Mouse (Mus musculus) midbrain, embryonic 10.5 days (tissue): Measurements from ENCODE around the gene Gm2888. TPM values are rescaled to one million over a fixed set of nuclear protein-coding genes. Genes with fewer than 3 reads are reported as not detected.
A peak's percentile ranks its signal among the peaks of the same experiment; 100 is the strongest.
"Not testable (repeated sequence)": the region's sequence is repeated elsewhere in the genome, so short reads cannot be mapped to it uniquely, and the experiment has no call there.

Experiments
- DNase-seq: peaks from one replicate; pipeline ENCODE4 v3.0.0-alpha.2; 2017; ENCODE audit warnings: low spot score
- H3K27ac ChIP-seq: fragments of 300-500 bp; sonication (generic); replicated peaks from 2 replicates; pipeline ENCODE4 v1.5.1; 2016; ENCODE audit warnings: mild to moderate bottlenecking
- H3K27me3 ChIP-seq: fragments of 300-500 bp; sonication (generic); 2 replicates; pipeline ENCODE4 v1.6.1; 2016; ENCODE audit warnings: low read depth, mild to moderate bottlenecking; ENCODE audit not compliant: poor library complexity, severe bottlenecking
- H3K36me3 ChIP-seq: fragments of 300-500 bp; sonication (generic); 2 replicates; pipeline ENCODE4 v1.6.1; 2016; ENCODE audit warnings: mild to moderate bottlenecking, moderate library complexity
- H3K4me1 ChIP-seq: fragments of 300-500 bp; sonication (generic); 2 replicates; pipeline ENCODE4 v1.6.1; 2016
- H3K4me3 ChIP-seq: fragments of 300-500 bp; sonication (generic); 2 replicates; pipeline ENCODE4 v1.5.1; 2016; ENCODE audit warnings: mild to moderate bottlenecking, moderate library complexity
- H3K9me3 ChIP-seq: fragments of 300-500 bp; sonication (generic); replicated peaks from 2 replicates; pipeline ENCODE4 v1.6.1; 2016; ENCODE audit warnings: mild to moderate bottlenecking
- WGBS: fragments of 180-500 bp; shearing (Covaris S2); methylation state at CpG from one replicate; pipeline ENCODE4 v1.1.7; 2016; 5-methylcytosine and 5-hydroxymethylcytosine counted together
- polyA plus RNA-seq: library from polyadenylated mRNA; unstranded; fragments of >200 nt; fragmentation: Nextera tagmentation; extraction: Ambion mirVana; gene quantifications from 2 replicates; pipeline ENCODE4 v1.2.1, GENCODE M21; 2016

The Gm2888 gene
- polyA plus RNA-seq: not detected in 2 replicates

DNA sequence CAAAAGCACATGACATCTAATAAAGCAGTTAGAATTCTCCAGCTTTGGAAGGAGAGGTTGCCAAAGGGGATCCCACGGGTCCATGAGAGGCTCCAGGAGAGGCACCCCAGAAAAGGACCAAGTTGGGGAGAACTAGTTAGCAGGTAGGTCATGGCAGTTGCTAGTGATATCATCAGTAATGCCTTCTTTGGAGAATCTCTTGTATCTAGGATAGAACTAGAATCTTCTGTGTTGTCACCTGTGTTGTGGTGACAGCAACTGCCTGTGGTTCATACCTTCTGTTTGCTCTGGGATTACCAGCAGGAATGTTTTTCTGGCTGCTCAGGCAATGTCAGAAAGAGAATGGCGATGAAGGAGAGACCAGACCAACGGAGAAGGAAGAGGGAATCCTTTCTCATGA, at the start of gene Gm2888:
TSS of gene Gm2888 (plus strand) at position 301 of the 400 bp plus-strand sequence.
- not testable (repeated sequence) for DNase-seq, H3K27me3 ChIP-seq, H3K4me3 ChIP-seq, H3K4me1 ChIP-seq, H3K36me3 ChIP-seq, H3K9me3 ChIP-seq, H3K27ac ChIP-seq
- WGBS: 84% methylated on average over 2 of the region's 3 CpGs

DNA sequence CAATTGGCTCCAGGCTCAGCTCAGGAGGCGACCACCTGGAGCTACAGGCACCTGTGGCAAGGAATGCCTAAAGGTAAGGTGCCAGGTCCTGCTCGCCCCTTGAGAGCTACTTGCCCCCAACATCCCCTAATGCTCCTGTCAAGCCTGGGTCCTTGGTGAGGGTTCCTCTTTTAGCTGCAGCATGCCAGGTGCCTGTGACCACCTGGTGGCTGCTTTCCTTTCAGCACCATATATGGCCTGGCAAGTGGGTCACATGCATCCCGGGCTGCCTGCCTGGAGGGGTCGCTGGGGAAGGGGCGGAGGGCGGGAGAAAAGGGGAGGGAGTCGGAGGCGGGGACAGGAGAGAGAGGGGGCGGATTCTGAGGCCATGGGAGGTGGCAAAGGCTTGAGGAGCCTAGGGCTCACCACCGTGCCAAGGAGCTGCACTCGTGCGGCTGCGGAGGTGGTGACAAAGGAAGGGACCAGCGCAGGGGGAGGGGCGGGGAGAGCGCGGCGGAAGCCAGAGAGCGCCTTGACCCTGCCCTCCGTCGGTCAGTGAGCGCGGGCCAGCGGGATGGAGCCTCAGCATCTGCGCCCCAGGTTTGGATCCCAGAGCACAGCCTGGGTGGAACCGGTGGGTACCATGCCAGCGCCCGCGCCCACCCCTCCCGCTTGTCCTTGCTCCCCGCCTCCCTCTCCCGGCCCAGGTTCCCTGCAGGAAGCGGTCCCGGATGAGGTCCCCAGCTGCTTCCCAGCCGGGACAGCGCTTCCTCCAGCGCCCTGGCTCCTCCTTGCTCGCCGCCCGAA, 19.1 kb downstream of the Gm2888 start, which contains the start of gene Gm2897:
TSS of gene Gm2897 (plus strand) at position 559 of the 786 bp plus-strand sequence.
- H3K4me1 ChIP-seq, H3K36me3 ChIP-seq, H3K9me3 ChIP-seq, H3K27me3 ChIP-seq: not testable (repeated sequence)
- peak within 1 kb of the TSS; percentile 60 for H3K4me3 ChIP-seq
- peak within 1 kb of the TSS; percentile 83 for H3K27ac ChIP-seq
- WGBS: 2% methylated on average over 29 of the region's 40 CpGs
- DNase-seq: peak; percentile 68

DNA sequence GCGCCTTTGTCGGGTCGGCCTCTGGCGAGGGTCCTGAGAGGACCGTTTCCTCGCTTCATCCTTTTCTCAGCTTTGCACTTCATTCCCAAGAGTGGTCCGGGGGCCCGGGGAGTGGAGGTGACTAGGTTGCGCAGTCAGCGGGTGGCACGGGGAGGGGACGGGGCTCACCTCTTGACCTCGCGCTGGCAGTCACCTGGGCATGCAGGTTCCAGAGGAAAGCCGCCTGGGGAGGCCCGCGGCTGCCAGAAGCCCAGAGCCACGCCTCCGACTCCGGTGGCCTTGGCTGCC, 19.7 kb downstream of the Gm2888 start:
- Histone ChIP-seq H3K4me3 (peak overlapping the region; percentile 60), H3K27ac (peak overlapping the region; percentile 83)
- DNase-seq: peak; percentile 34
- H3K27me3 ChIP-seq, H3K4me1 ChIP-seq, H3K36me3 ChIP-seq, H3K9me3 ChIP-seq: not testable (repeated sequence)
- WGBS: under 1% methylated on average over 16 of the region's 20 CpGs

DNA sequence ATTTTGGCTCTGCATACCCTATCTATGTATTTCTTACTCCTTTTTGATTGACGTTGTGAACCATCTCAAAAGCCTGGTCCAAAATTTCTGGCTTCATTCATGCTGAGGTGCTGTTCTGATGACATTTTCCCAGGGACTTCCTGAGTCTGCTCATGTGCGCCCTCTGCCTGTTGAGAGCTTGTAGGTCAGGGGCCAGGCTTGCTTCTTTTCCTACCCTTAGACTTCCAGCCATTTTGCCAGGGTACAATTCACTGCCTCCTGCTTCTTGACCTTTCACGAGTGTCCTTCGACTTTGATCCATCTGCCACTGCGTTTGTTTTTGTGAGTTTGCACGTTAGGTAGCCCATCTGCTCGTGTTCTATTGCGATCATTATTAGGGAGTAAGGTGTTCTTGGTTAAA, 20.3 kb downstream of the Gm2888 start:
- H3K27me3 ChIP-seq, H3K27ac ChIP-seq, H3K4me1 ChIP-seq, H3K4me3 ChIP-seq, H3K36me3 ChIP-seq, DNase-seq, H3K9me3 ChIP-seq: not testable (repeated sequence)
- WGBS: 14% methylated on average over 7 of the region's 8 CpGs

Other genes starting within 250 kb of the Gm2888 start
- 2.9 and 3.0 TPM in 2 replicates for gene Gm2897, start 19.3 kb downstream of the Gm2888 start, polyA plus RNA-seq
- gene Gm10340, start 104.0 kb downstream of the Gm2888 start, polyA plus RNA-seq: not detected in 2 replicates
- gene Gm5795, start 158.3 kb downstream of the Gm2888 start, polyA plus RNA-seq: not detected in 2 replicates
- gene D830030K20Rik, start 178.5 kb downstream of the Gm2888 start, polyA plus RNA-seq: 11.2 and 12.7 TPM in 2 replicates